Mouse (Mus musculus) adrenal gland, adult (tissue): ENCODE measurements around the gene Asic2.

Experiments used
- DNase-seq, 2 experiments: peaks; one replicate each; pipeline ENCODE4 v3.0.0; 2022 to 2023; ENCODE audit warnings: low spot score in 1 of 2; ENCODE audit not compliant: inconsistent age in 2 of 2

Gene Asic2

DNA sequence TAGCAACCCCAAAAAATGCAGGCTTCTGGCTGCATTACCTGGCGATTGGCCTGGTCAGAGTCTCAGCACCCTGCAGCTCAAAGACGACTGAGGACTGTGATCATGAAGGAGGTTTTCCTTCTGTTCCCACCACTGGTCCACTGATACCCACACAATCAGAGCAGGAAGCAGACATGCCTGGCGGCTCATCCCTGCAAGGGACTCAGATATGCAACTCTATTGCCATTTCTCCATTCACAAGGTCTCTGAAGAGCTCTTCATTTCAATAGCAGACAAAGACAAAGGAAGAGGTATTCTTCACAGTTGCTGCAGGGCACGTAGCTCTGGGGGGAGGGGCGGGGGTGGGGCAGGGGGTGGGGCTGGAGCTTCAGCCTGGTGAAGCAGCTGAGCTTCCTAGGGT lies 834.3 kb downstream of the Asic2 start:
- DNase-seq, result no peak

DNA sequence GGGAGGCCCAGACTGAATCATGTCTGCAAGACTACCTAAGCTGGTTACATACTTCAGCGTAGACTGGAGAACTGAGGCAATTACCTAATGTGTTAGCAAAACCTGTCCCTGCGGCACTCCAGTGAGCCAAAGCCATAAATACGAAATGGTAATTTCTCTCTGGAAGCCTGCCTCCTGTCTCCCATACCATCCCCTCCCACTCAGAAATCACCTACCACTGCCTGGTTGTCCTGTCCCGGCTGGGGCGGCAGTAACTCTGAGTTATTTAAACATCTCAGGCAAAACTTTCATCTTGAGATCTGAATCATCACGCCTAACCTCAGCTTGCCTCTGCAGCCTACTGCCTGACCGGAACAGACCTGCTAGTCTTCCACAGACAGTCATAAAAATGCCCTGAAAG lies 835.6 kb downstream of the Asic2 start:
- no peak for DNase-seq

DNA sequence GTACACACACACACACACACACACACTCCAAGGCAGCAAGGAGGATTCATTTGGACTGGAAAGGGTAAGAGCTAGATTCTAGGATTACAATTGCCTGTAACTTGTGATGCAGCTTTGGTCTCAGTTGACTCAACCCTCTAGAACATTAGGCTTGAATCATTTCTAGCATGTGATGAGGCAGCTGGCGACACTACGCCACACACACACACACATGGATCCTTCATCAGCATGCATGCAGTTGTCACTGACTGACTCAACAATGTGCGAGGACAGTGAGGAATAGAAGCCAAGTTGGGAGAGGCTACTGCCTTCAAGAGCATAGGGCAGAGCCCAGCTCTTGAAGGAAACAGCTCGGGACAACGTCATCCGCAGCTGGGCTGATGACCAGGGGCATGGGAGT lies 843.9 kb downstream of the Asic2 start:
- DNase-seq, result no peak

GRCm38 (mm10) chr11:81120024-81120576 lies 848.2 kb downstream of the Asic2 start:
- DNase-seq, result no peak

GRCm38 (mm10) chr11:81118055-81118454 lies 850.2 kb downstream of the Asic2 start:
- DNase-seq, result no peak

- peak; percentile 33 to 79 for DNase-seq
Observed at GRCm38 (mm10) chr11:81115666-81116065, 852.6 kb downstream of the Asic2 start.

DNA sequence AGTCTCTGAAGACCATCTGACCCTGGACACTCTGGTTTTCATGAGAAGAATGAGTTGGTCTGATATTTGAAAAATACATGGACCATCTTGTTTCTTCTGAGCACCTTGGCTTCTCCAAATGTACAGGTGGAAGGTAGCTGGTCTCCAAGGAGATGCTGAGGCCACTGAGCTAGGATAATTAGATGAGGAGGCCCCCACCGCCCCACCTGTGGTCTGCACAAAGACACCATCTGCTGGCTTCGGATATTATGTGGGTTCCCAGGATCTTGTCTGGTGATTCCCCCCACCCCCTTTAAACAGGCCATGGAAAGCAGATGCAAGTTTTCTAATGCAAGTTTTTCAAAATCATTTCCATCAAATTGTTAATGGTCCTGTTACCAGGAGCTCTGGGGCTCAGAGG lies 856.6 kb downstream of the Asic2 start:
- no peak for DNase-seq

DNA sequence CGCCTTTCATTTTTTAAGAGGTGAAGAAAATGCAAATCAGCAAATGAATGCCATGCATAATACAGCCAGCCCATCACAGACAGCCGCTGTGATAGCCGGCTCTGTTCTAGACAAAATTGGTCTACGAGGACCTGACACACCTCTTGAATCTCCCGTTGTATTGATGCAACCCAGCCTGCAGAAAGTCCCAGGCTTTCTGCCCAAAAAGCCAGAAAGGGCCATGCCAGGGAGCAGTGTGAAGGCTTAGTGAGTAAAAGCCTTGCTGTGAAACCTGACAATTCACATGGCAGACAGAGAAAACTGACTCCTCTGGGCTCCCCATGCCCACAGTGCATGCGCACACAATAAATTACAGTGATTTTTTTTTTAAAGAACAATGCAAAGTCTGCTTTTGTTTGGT lies 858.2 kb downstream of the Asic2 start:
- DNase-seq, result no peak

- DNase-seq, result no peak
Observed at GRCm38 (mm10) chr11:81106949-81107348, 861.3 kb downstream of the Asic2 start.

DNA sequence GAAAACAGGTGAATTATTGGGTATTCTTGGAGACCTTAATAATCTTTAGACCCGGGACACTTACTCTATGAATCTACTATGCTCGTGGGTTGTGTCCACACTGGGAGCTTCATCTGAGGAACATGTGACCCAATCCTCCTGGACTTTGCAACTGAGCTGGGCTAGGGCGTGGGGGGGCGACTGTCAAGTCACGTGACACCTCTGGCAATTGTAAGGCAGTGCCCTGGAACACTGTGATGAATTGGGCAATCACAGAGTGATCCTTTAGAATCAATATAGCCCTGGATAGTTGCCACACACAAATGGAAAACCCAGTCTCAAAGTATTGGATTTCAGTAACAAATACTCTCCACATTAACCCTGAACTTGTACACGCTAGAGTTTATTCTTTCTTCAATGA lies 867.4 kb downstream of the Asic2 start:
- no peak for DNase-seq

DNA sequence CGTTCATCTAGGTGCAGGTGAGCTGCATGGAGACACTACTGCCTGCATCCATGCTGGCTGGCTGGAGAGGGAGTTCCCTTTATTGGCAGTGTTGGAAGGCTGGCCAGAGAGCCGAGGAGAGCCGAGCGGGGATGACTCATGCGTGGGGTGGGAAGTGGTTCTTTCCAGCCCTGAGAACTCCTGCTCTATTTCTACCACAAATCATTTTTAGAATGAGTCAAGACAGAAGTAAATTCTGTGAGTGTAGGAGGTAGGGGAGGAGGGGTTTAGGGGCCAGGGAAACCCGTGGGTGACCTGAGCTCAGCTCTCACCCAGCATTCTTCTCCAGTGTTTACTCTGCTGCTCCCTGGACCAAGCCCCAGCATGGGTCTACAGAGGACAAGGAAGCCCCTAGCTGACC lies 872.2 kb downstream of the Asic2 start:
- DNase-seq, result peak; percentile 75 to 91

DNA sequence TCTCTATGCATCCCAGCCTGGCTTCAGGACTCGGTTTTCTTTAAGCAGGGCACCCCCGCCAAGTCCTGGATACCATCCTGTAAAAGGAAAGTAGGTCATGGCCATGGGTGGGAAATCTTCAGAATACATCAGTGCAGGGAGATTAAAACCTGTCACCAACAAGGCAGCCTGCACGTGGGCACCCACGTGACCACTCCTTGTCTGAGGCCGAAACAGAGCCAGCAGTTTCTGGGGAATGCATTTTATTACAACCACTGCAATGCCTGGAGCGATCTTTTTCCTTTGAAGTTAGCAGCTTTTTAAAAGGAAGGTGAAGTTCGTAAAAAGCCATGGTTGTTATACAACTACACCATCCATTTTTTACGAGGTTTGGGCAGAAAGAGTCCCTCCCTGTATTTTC lies 873.7 kb downstream of the Asic2 start:
- DNase-seq, result peak; percentile 33 to 75

DNA sequence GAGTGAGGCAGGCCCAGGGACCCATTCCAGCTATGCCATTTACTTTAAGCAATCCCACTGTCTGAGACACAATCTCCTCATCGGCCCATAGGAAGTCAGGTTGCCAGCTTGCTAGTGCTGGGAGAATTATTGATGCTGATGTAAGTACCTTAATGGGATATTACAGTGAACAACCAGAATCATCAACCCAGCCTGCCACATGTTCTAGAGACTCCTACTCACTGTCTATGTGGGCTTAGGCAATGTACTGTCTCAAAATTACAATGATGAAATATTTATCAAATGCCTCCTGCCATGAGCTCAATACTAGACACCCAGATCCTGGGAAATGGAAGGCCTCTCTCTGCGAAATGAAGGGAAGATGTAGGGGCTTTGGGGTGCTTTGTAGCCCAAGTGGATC lies 876.1 kb downstream of the Asic2 start:
- no peak for DNase-seq

- no peak for DNase-seq
Observed at GRCm38 (mm10) chr11:81083822-81084221, 884.4 kb downstream of the Asic2 start.

DNA sequence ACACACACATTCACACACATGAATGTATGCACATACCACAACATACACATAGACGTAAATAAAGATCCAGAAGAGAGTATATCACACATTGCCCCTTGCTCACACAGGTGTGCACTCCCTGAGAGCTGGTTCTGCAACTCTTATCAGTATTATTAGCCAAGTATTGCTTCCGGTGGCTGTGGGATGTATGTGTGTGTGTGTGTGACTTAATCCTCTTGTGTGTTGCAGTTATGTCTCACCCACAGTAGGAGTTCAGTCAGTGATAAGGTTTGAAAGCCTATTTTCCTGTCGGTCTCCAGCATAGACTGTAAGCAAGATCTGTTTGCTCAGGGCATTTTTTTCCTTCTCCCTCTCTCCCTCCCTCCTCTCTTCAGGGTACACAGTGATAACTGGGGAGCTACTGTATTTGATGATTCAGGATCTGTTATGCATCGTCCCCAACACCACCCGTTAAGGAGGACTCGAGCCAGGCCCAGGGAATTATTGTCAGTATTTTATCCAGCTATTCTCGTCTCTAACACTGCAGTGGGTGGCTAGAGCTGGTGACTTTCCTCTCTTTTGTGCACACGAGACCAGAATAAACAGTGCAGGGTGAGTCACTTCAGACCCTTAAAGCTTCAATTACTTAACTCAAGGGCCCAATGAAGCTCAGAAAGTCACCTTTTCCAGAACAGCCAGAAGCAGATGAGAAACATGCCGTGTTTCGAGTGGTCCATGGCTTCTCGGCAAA lies 888.0 kb downstream of the Asic2 start:
- no peak for DNase-seq

GRCm38 (mm10) chr11:81079237-81079636 lies 889.0 kb downstream of the Asic2 start:
- no peak for DNase-seq

DNA sequence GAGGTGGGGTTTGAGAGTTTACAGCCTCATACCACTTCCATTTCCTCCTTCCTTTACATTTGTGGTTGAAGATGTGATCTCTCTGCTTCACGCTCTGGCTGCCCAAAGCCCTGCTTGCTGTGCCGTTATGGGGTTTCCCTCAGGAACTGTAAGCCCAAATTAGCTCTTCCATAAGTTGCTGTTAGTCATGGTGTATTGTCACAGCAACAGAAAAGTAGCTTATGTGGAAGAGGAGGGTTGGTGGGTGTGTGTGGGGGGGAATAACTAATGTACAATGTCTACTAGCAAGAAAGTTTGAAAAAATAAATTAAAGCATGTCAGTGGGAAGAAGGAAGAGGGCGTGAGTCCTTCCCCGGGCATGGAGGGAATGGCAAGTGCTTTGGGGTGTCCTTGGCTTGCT lies 896.4 kb downstream of the Asic2 start:
- DNase-seq, result no peak

DNA sequence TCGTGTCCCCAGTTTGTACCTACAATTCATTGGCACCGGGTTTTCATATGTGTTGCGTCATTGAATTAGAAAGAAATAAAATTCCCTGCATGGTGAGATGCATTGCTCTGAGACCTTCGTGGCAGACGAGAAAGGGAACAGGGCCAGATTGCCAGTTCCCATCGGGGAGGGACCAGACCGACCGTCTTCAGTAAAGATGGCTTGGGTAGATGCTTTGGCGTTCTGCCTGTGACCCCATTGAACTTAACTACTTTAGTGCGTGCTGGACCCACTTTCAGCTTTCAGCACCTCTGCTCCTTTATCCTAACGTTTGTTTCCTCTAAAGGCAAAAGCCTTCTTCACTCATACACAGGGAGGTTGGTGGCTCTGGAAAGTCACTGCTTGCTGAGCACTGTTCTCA lies 902.9 kb downstream of the Asic2 start:
- no peak for DNase-seq

DNA sequence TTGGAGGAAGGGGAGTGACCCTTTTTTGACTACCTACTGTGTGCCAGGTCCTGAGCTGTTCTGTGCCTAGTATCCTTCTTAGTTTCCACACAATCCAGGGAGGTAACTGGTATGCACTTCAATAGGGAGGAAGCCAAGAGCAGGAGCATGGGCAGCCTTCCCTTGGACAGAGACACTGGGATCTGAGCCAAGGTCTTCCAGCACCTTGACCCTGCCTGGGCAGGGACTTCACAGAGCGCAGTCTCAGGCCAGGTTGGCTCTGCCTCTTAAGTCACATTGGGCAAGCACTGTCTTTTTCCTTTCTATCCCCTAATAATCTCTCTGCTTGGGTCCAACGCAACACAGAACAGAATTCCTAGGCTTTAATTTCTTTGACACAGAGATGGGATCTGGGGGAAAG lies 904.3 kb downstream of the Asic2 start:
- DNase-seq, result peak; percentile 38 to 65

GRCm38 (mm10) chr11:81060077-81060476 lies 908.2 kb downstream of the Asic2 start:
- no peak for DNase-seq

DNA sequence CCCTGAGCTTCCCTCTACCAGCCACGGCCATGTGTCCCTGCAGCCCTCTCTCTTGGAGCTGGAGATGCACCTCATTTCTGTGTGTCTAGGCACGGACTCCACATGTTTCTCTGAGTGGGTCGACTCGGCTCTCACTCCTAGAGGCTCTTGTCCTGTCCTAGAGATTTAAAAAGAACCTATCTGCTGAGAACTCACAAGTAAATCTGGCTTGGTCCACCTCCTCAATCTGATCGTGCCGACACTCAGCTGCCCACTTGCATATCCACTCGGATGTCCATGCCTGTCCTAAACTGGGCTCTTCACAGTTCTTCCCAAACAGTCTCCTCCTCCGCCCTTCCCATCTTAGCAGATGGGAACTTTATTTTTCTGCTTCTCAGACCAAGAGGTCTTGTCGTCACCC lies 908.7 kb downstream of the Asic2 start:
- no peak for DNase-seq

- DNase-seq, result no peak
Observed at GRCm38 (mm10) chr11:81057506-81057905, 910.8 kb downstream of the Asic2 start.

DNA sequence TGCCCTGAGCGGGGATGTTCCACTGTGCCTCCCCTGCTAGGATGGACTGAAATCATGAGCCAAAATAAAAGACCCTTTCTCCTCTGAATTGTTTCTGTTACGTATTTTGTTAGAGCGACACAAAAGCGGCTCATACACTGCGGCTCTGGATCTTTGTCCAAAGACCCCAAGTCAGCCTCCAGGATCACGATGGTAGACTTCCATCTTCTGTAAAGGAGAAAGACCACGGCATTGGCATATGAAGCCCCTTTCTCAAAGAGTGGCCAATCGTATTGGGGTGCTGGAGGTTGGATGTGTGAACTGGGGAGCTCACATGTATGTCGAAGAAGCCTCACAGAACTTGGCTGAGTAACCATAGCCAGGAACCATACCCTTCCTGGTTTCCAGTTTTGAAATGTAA lies 911.5 kb downstream of the Asic2 start:
- DNase-seq, result no peak
